15 mouse cellular contexts compared by ENCODE assay signal in genomic region chr8:61610546-61610945, GRCm38 (mm10).
A peak's percentile ranks its signal among the peaks of the same experiment; 100 is the strongest.
DNase-seq lines count a peak whose midpoint lies in the region; ATAC-seq and TF ChIP-seq lines count a peak whose summit lies in the region.
"Had no signal": no experiment of that assay in that cellular context is flagged by ENCODE, and none has a peak within 500 bp of the region (broad histone marks: within the 10 kb centered on the region; RNA-seq: fewer than 3 reads in every experiment).

No protein-coding gene starts in this region.

- H3K9me3 ChIP-seq in heart, embryonic 10.5 days: no peaks in the 10 kb centered on the region
- no peaks in the 10 kb centered on the region for H3K9me3 ChIP-seq in limb, embryonic 14.5 days (ENCODE audit: control insufficient read depth, low read length)
- H3K9me3 ChIP-seq: liver, embryonic 15.5 days; stomach, embryonic 15.5 days had no signal

- H3K4me2 ChIP-seq in limb, embryonic 14.5 days (replicated peaks; ENCODE audit: low read depth, low read length, severe bottlenecking): no peak overlapping the region
- H3K4me2 ChIP-seq: liver, embryonic 15.5 days; stomach, embryonic 15.5 days had no signal

- 78% methylated on average over 5 of the region's 5 CpGs for WGBS in heart, embryonic 10.5 days
- WGBS in limb, embryonic 14.5 days: 42% methylated on average over 5 of the region's 5 CpGs

- H3K27ac ChIP-seq in heart, embryonic 10.5 days: no peak overlapping the region; the same call in 1 of the 2 replicates
- H3K27ac ChIP-seq in limb, embryonic 14.5 days (replicated peaks; ENCODE audit: low read depth, low read length): 0 out of 2 replicates have a peak overlapping the region, but pooled peaks have one; percentile 20
- H3K27ac ChIP-seq: left cerebral cortex, adult 2 months; liver, embryonic 15.5 days; stomach, embryonic 15.5 days had no signal

- H3K4me1 ChIP-seq in heart, embryonic 10.5 days: peaks cover 14% of the 10 kb centered on the region; the same call in 1 of the 2 replicates
- H3K4me1 ChIP-seq in limb, embryonic 14.5 days (ENCODE audit: control insufficient read depth, insufficient read depth, low read length): peaks cover 16% of the 10 kb centered on the region
- H3K4me1 ChIP-seq: liver, embryonic 15.5 days; stomach, embryonic 15.5 days had no signal

- peak; percentile 94 for DNase-seq in heart, adult 11 months
- no peak for DNase-seq in heart, embryonic 10.5 days (ENCODE audit: low spot score)
- DNase-seq in adipocyte (ENCODE audit: low spot score): peak; percentile 86
- DNase-seq in gastrocnemius, postnatal 25 days: peak; percentile 40
- no peak for DNase-seq in limb, embryonic 14.5 days (ENCODE audit: low spot score)
- no peak for DNase-seq in right cerebral cortex, postnatal 36 days (ENCODE audit: low spot score in 2 of 2)
- DNase-seq in cerebellum, postnatal 14 days: no peak
- DNase-seq in neural tube, embryonic 10.5 days (ENCODE audit: extremely low spot score, low spot score): no peak
- DNase-seq: B cell, adult 2 months; right cerebral cortex, postnatal 25 days had no signal

- no peak overlapping the region for H3K9ac ChIP-seq in limb, embryonic 14.5 days (ENCODE audit: low read depth, low read length, severe bottlenecking)
- H3K9ac ChIP-seq: liver, embryonic 15.5 days; stomach, embryonic 15.5 days had no signal

- no peak for ATAC-seq in limb, embryonic 14.5 days (ENCODE audit: low FRiP score, low read depth)
- ATAC-seq: forebrain, embryonic 14.5 days; intestine, embryonic 16.5 days had no signal

- no peak for TF ChIP-seq POLR2A in limb, embryonic 14.5 days (IDR thresholded peaks at IDR 0.05; ENCODE audit: borderline replicate concordance, extremely low read depth, insufficient read depth, insufficient read length)

- H3K4me3 ChIP-seq in heart, embryonic 10.5 days: no peak overlapping the region
- no peak overlapping the region for H3K4me3 ChIP-seq in limb, embryonic 14.5 days (replicated peaks; ENCODE audit: low read length)
- H3K4me3 ChIP-seq: left cerebral cortex, adult 2 months; liver, embryonic 15.5 days; stomach, embryonic 15.5 days had no signal

- peaks cover 3% of the 10 kb centered on the region; the same call in 1 of the 2 replicates for H3K36me3 ChIP-seq in heart, embryonic 10.5 days
- H3K36me3 ChIP-seq in limb, embryonic 14.5 days (ENCODE audit: control insufficient read depth, insufficient read depth, low read length): no peaks in the 10 kb centered on the region
- H3K36me3 ChIP-seq: liver, embryonic 15.5 days; stomach, embryonic 15.5 days had no signal

- H3K27me3 ChIP-seq in heart, embryonic 10.5 days (ENCODE audit: insufficient read depth, poor library complexity, severe bottlenecking): no peaks in the 10 kb centered on the region
- no peaks in the 10 kb centered on the region for H3K27me3 ChIP-seq in limb, embryonic 14.5 days (ENCODE audit: control insufficient read depth, insufficient read depth, low read length)
- H3K27me3 ChIP-seq: liver, embryonic 15.5 days; stomach, embryonic 15.5 days had no signal

Comparison
In these comparisons a context has a peak if more than half of its experiments do, and no peak if none do; other contexts are left out.
1. DNase-seq: peak in heart, adult 11 months (single experiment), adipocyte (single experiment) and gastrocnemius, postnatal 25 days (single experiment); none in heart, embryonic 10.5 days (single experiment), limb, embryonic 14.5 days (single experiment), right cerebral cortex, postnatal 36 days (0 of 2), cerebellum, postnatal 14 days (0 of 2) and neural tube, embryonic 10.5 days (single experiment).